Mouse (Mus musculus) spleen, adult 2 months (tissue): ENCODE data around the gene Usp53.

Source experiments
- CTCF ChIP-seq: fragments of 200-500 bp; IDR thresholded peaks from 2 replicates; pipeline ENCODE4 v1.5.1; 2011; ENCODE audit warnings: mild to moderate bottlenecking, inconsistent platforms; ENCODE audit not compliant: insufficient read depth, insufficient read length, insufficient replicate concordance; ENCODE audit errors: extremely low read depth
- POLR2A ChIP-seq: fragments of 200-500 bp; IDR thresholded peaks from 2 replicates; pipeline ENCODE4 v1.6.1; 2011; ENCODE audit warnings: low read depth, low read length, inconsistent platforms

- TF ChIP-seq POLR2A (no peak), CTCF (no peak)
Observed at GRCm38 (mm10) chr3:122986386-122986785, 2.1 kb upstream of the Usp53 start.
